Mouse (Mus musculus): ENCODE data around the gene Thra. TPM values are rescaled to one million over a fixed set of nuclear protein-coding genes. Genes with fewer than 3 reads are reported as not detected.

Gene Thra
- 46.5 and 128 TPM in 2 replicates for polyA plus RNA-seq (2012; rRNA removed)

GRCm38 (mm10) chr11:98740393-98741050, at the start of gene Thra:
Thra (plus strand) TSS chr11:98740638.
- H3K4me3 ChIP-seq (ENCODE audit: low read depth, low read length), result peak within 1 kb of the TSS; percentile 64
- peak within 1 kb of the TSS; percentile 64 for H3K27ac ChIP-seq (ENCODE audit: insufficient read depth, low read depth, low read length)
- WGBS, result under 1% methylated on average over 22 of the region's 22 CpGs
- peaks cover 21% of the 10 kb centered on the region; the same call in 1 of the 2 replicates for H3K4me1 ChIP-seq (ENCODE audit: control insufficient read depth, insufficient read depth, insufficient read length, low read length)
- TF ChIP-seq POLR2A (IDR thresholded peaks at IDR 0.05; ENCODE audit: low read depth, low read length) (no peak), CTCF (IDR thresholded peaks at IDR 0.05; ENCODE audit: extremely low read depth, insufficient read length, insufficient replicate concordance, low read depth, low read length) (no peak)
- no peaks in the 10 kb centered on the region for H3K27me3 ChIP-seq (ENCODE audit: control insufficient read depth, insufficient read depth, low read length)
- H3K36me3 ChIP-seq (ENCODE audit: control insufficient read depth, insufficient read depth, low read length), result no peaks in the 10 kb centered on the region

- WGBS, result 48% methylated on average over 13 of the region's 13 CpGs
- H3K4me1 ChIP-seq (ENCODE audit: control insufficient read depth, insufficient read depth, insufficient read length, low read length), result no peaks in the 10 kb centered on the region
- no peaks in the 10 kb centered on the region for H3K27me3 ChIP-seq (ENCODE audit: control insufficient read depth, insufficient read depth, low read length)
- peaks cover 63% of the 10 kb centered on the region for H3K36me3 ChIP-seq (ENCODE audit: control insufficient read depth, insufficient read depth, low read length)
- no peak overlapping the region for H3K27ac ChIP-seq (ENCODE audit: insufficient read depth, low read depth, low read length)
- TF ChIP-seq CTCF (IDR thresholded peaks at IDR 0.05; ENCODE audit: extremely low read depth, insufficient read length, insufficient replicate concordance, low read depth, low read length) (no peak), POLR2A (IDR thresholded peaks at IDR 0.05; ENCODE audit: low read depth, low read length) (no peak)
- H3K4me3 ChIP-seq (ENCODE audit: low read depth, low read length), result no peak overlapping the region
Observed at GRCm38 (mm10) chr11:98693201-98693600, 47.2 kb upstream of the Thra start.

- Histone ChIP-seq H3K4me3 (ENCODE audit: low read depth, low read length) (no peak overlapping the region), H3K27ac (ENCODE audit: insufficient read depth, low read depth, low read length) (no peak overlapping the region), H3K27me3 (ENCODE audit: control insufficient read depth, insufficient read depth, low read length) (no peaks in the 10 kb centered on the region), H3K4me1 (ENCODE audit: control insufficient read depth, insufficient read depth, insufficient read length, low read length) (no peaks in the 10 kb centered on the region), H3K36me3 (ENCODE audit: control insufficient read depth, insufficient read depth, low read length) (peaks cover 61% of the 10 kb centered on the region)
- 84% methylated on average over 9 of the region's 9 CpGs for WGBS
- no peak for TF ChIP-seq CTCF (IDR thresholded peaks at IDR 0.05; ENCODE audit: extremely low read depth, insufficient read length, insufficient replicate concordance, low read depth, low read length)
- no peak for TF ChIP-seq POLR2A (IDR thresholded peaks at IDR 0.05; ENCODE audit: low read depth, low read length)
Observed at GRCm38 (mm10) chr11:98693746-98694145, 46.7 kb upstream of the Thra start.

- 81% methylated on average over 9 of the region's 9 CpGs for WGBS
- peaks cover 59% of the 10 kb centered on the region for H3K36me3 ChIP-seq (ENCODE audit: control insufficient read depth, insufficient read depth, low read length)
- TF ChIP-seq POLR2A (IDR thresholded peaks at IDR 0.05; ENCODE audit: low read depth, low read length), result no peak
- no peak for TF ChIP-seq CTCF (IDR thresholded peaks at IDR 0.05; ENCODE audit: extremely low read depth, insufficient read length, insufficient replicate concordance, low read depth, low read length)
- H3K27ac ChIP-seq (ENCODE audit: insufficient read depth, low read depth, low read length), result no peak overlapping the region
- no peaks in the 10 kb centered on the region for H3K4me1 ChIP-seq (ENCODE audit: control insufficient read depth, insufficient read depth, insufficient read length, low read length)
- H3K4me3 ChIP-seq (ENCODE audit: low read depth, low read length), result no peak overlapping the region
- H3K27me3 ChIP-seq (ENCODE audit: control insufficient read depth, insufficient read depth, low read length), result no peaks in the 10 kb centered on the region
Observed at GRCm38 (mm10) chr11:98694301-98694700, 46.1 kb upstream of the Thra start.

GRCm38 (mm10) chr11:98695408-98695807, 45.0 kb upstream of the Thra start:
- no peak overlapping the region for H3K4me3 ChIP-seq (ENCODE audit: low read depth, low read length)
- no peaks in the 10 kb centered on the region for H3K4me1 ChIP-seq (ENCODE audit: control insufficient read depth, insufficient read depth, insufficient read length, low read length)
- no peak for TF ChIP-seq POLR2A (IDR thresholded peaks at IDR 0.05; ENCODE audit: low read depth, low read length)
- no peak for TF ChIP-seq CTCF (IDR thresholded peaks at IDR 0.05; ENCODE audit: extremely low read depth, insufficient read length, insufficient replicate concordance, low read depth, low read length)
- peaks cover 51% of the 10 kb centered on the region for H3K36me3 ChIP-seq (ENCODE audit: control insufficient read depth, insufficient read depth, low read length)
- WGBS, result 84% methylated on average over 14 of the region's 14 CpGs
- no peak overlapping the region for H3K27ac ChIP-seq (ENCODE audit: insufficient read depth, low read depth, low read length)
- no peaks in the 10 kb centered on the region for H3K27me3 ChIP-seq (ENCODE audit: control insufficient read depth, insufficient read depth, low read length)

- Histone ChIP-seq H3K36me3 (ENCODE audit: control insufficient read depth, insufficient read depth, low read length) (peaks cover 40% of the 10 kb centered on the region), H3K27me3 (ENCODE audit: control insufficient read depth, insufficient read depth, low read length) (no peaks in the 10 kb centered on the region), H3K4me3 (ENCODE audit: low read depth, low read length) (no peak overlapping the region), H3K27ac (ENCODE audit: insufficient read depth, low read depth, low read length) (no peak overlapping the region), H3K4me1 (ENCODE audit: control insufficient read depth, insufficient read depth, insufficient read length, low read length) (no peaks in the 10 kb centered on the region)
- no peak for TF ChIP-seq POLR2A (IDR thresholded peaks at IDR 0.05; ENCODE audit: low read depth, low read length)
- no peak for TF ChIP-seq CTCF (IDR thresholded peaks at IDR 0.05; ENCODE audit: extremely low read depth, insufficient read length, insufficient replicate concordance, low read depth, low read length)
- 73% methylated on average over 14 of the region's 14 CpGs for WGBS
Observed at GRCm38 (mm10) chr11:98696454-98697216, 43.8 kb upstream of the Thra start.

GRCm38 (mm10) chr11:98697225-98697624, 43.2 kb upstream of the Thra start:
- Histone ChIP-seq H3K36me3 (ENCODE audit: control insufficient read depth, insufficient read depth, low read length) (peaks cover 35% of the 10 kb centered on the region), H3K4me3 (ENCODE audit: low read depth, low read length) (no peak overlapping the region), H3K27me3 (ENCODE audit: control insufficient read depth, insufficient read depth, low read length) (no peaks in the 10 kb centered on the region), H3K27ac (ENCODE audit: insufficient read depth, low read depth, low read length) (no peak overlapping the region), H3K4me1 (ENCODE audit: control insufficient read depth, insufficient read depth, insufficient read length, low read length) (no peaks in the 10 kb centered on the region)
- TF ChIP-seq POLR2A (IDR thresholded peaks at IDR 0.05; ENCODE audit: low read depth, low read length) (no peak), CTCF (IDR thresholded peaks at IDR 0.05; ENCODE audit: extremely low read depth, insufficient read length, insufficient replicate concordance, low read depth, low read length) (no peak)
- WGBS, result 87% methylated on average over 12 of the region's 12 CpGs

Measured in small intestine, adult 2 months (tissue).